Mouse (Mus musculus) layer of hippocampus, postnatal 36 days (tissue): ENCODE measurements around the gene Kcnd3. TPM values are rescaled to one million over a fixed set of nuclear protein-coding genes. Genes with fewer than 3 reads are reported as not detected.

Experiments used
- DNase-seq, 2 experiments: peaks; one replicate each; pipeline ENCODE4 v3.0.0; 2022
- total RNA-seq, 2 experiments: library from RNA; stranded (reverse); gene quantifications; 2 replicates each; pipeline ENCODE4 v1.2.3; 2021

Kcnd3 gene
- total RNA-seq, 2 experiments from 2014 or later: 55.8 to 56.4 TPM

DNA sequence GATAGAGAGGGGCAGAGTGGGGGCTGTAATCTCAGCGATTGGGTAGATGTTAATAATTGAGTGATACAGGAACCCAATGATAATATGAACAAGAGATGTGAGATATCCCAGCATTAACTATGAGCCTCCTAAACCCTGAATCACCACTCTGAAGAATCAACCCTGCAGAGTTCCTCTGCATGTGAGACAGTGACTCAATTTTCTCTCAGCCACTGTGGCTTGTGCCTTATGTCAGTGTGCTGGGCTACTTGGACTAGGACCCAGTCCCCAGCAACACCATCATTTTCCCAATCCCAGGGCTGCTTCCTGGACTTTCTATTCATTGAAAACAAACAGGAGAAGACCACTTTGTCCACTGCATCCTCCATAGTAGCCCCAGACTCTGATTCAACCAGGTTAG lies 139.6 kb downstream of the Kcnd3 start:
- DNase-seq: no peak

- DNase-seq: peak; percentile 51
Measured at GRCm38 (mm10) chr3:105592246-105592645, 140.1 kb downstream of the Kcnd3 start.

DNA sequence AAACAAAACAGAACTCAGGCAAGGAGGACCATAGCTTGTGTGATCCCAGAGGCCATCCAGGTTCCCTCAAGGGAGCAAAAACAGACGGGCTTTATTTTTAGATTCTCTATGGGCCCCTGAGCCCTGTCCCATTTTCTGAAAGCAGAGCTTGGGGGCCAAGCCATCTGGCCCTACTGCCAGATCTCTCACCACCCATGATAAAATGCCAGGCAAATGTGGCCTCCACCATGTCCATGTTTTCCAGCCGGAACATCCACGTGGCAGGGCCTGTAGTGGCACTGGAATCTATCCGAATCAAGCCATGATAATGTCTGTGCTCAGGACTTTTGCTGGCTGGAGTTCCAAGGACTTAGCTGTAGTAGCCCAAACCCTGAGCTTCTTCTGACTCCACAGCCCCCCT lies 148.4 kb downstream of the Kcnd3 start:
- no peak for DNase-seq

- DNase-seq: no peak
Measured at GRCm38 (mm10) chr3:105602966-105603365, 150.8 kb downstream of the Kcnd3 start.

- DNase-seq: no peak
Measured at GRCm38 (mm10) chr3:105605726-105606125, 153.6 kb downstream of the Kcnd3 start.

DNA sequence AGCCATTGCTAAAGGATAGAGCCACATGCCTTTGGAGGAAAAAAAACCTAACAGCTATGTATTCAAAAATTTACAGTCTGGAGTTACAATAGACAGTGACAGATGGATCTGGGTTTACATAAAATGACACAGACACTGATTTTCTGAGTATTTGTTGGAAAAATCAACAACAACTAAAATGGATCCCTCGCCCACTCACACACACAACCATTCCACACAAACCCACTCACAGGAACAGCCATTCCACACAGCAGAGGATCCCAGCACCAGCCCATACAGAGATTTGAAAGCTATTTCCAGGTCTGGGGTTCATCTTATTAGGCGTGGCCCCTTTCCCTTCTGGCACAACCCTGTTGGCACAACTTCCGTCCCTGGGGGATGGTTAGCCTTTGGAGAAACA lies 156.7 kb downstream of the Kcnd3 start:
- no peak for DNase-seq

GRCm38 (mm10) chr3:105611531-105612422 lies 159.6 kb downstream of the Kcnd3 start:
- no peak for DNase-seq

DNA sequence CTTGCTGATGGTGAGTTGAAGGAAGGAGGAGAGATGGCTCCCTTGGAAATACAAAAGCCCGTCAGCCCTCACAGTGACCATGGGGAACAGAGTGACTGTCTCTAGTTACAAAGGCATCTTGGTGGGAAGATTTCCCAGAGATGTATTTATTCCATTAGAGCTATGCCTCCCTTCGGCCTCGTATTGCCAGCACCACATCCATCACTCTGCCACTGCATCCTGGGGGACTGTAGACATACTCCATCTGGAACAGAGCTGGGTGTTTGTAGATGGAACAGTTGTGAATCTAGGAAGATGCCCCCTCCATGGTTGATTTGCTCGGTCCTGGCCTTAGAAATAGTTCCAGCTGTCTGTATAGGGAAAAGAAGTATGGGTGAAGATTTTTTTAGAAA lies 160.3 kb downstream of the Kcnd3 start:
- DNase-seq: no peak

DNA sequence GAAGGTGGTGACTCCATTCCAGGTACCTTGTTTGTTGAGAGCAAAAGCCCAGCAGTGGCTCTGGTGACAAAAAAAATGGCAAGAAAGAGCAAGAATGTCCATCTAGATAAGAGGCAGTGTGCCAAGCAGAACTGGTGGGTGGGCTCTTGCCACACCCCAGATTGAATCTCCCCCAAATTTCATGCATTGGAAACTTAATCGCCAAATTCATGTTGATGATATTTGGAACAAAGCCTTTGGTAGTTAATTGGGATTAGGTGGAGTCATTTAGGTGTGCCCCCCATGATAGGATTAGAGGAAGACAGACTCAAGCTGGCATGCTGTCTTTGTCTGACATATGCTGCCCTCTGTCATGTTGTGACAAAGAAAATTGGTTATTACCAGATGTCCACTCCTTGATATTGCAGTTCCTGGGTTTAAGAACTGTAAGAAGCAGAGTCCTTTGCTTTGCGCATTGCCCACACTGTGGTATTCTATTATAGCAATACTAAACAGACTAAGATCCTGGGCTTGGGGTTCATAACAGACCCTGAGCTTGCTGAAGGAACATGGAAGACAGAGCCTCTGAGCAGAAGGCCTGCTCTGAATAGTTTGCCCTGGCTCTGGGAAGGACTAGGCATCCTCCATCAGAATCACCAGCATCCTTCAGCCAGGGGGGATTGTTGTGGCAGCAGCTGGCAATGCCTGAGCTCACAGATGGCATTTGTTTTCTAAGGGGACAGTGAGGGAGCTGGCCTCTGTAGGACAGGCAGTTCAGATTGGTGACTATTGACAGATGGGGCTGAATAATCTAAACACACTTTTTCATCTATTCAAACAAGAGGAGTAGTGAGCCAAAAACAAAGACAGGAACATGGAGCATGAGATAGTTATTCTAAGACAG lies 165.0 kb downstream of the Kcnd3 start:
- no peak for DNase-seq

DNA sequence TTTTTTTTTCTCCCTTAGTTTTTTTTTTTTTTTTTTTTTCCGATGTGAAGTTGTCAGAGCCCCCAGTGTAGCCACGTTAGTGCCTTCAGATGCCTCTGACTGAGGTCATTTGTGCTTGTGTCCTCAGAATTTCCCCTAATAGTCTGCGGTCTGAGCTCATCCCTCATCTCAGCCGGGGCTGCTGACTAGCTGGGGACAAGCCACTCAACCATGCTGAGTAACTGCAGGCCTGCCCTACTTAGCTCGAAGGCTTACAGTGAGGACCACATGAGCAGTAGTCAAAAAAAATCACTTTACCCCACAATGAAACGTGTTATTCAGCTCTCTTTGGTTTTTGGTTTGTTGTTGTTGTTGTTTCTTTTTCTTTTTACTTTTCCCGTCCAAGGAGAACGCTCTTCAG lies 169.0 kb downstream of the Kcnd3 start:
- no peak for DNase-seq

DNA sequence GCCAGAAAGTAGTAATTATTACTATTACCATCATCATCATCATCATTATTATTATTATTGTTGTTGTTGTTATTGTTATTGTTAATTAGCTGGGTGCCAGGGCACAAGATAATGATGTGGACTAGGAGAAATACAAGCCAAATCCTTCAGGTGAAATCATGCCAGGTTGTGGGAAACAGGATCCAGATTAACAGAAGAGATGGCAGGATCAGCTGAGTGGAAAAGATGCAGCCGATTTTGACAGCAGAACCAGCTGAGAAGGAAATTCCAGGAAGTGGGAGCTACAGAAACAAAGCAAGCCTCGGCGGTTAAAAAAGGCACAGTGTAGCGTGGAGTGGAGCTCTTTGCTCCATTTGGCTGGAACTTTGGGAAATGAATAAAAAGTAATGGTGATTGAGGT lies 171.0 kb downstream of the Kcnd3 start:
- no peak for DNase-seq

DNA sequence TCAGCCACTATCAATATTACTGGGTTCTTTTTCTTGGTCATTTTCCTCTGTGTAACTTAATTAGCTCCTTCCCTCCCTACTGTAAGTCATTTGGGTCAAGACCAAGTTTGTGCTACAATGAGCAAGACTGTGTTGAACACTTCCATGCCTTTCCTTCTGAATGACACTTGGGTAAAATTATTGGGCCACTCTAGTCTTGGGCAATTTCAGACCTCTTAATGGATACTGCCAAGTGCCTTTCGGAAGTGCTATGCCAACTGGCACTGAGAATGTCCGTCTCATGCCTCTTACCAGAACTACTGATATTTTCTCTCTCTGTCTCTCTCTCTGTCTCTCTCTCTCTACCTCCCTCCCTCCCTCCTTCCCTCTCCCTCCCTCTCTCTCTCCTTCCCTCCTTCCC lies 173.8 kb downstream of the Kcnd3 start:
- no peak for DNase-seq

GRCm38 (mm10) chr3:105627258-105627657 lies 175.1 kb downstream of the Kcnd3 start:
- no peak for DNase-seq

DNA sequence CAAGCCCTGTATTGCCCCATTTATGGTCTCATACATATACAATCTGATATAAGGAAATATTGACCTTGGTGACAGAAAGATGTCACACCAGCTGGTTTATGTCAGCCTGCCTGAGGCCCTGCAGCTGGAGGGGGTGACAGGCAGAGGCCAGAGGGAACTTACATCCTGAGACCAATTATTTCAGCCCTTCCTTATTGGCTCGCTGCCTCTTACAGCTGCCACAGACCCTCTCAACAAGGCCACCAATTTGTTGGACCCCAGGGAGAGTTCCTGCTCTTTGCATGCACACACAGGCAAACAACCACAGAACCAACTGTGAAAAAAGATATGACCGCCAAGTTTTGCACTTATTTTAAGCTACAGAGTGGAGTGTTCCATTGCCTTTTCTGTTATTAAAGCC lies 180.2 kb downstream of the Kcnd3 start:
- no peak for DNase-seq

DNA sequence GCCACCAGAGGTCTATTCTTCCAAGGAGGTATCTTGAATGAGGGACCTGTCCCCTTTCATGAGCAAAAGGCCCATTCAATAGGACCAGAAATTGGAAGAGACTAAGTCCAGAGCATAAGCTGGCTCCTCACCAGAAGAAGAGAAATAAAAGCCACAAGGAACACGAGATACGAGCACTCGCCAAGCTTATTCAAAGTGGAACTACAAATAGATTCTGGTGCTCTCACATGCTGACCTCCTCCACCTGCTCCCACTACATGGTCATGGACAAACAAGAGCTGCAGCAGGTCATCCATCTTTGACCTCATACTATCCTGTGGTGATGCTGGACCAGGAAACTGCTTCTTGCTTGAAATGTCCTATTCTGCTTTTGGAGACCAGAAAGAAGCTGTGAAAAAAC lies 180.9 kb downstream of the Kcnd3 start:
- no peak for DNase-seq

DNA sequence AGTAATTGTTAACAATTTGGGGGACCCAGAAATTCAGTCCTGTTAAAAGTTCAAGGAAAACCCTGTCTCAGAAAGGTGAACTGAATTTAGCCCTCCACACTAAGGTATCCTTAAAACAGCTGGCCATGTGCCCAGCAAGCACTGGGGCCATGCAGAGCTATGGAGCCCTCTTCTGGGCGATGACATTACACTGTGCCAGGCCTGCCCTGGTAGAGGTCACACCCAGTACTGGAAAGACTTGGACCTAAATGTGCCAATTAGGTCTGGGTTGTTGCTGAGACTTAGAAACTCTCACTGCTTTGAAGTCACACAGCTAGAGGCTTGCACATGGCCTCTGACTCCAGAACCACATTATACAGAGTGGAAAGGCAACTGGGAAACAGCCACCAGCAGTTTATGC lies 190.1 kb downstream of the Kcnd3 start:
- no peak for DNase-seq

GRCm38 (mm10) chr3:105643566-105643965 lies 191.4 kb downstream of the Kcnd3 start:
- DNase-seq: peak in 1 of 2 experiments; percentile 25

DNA sequence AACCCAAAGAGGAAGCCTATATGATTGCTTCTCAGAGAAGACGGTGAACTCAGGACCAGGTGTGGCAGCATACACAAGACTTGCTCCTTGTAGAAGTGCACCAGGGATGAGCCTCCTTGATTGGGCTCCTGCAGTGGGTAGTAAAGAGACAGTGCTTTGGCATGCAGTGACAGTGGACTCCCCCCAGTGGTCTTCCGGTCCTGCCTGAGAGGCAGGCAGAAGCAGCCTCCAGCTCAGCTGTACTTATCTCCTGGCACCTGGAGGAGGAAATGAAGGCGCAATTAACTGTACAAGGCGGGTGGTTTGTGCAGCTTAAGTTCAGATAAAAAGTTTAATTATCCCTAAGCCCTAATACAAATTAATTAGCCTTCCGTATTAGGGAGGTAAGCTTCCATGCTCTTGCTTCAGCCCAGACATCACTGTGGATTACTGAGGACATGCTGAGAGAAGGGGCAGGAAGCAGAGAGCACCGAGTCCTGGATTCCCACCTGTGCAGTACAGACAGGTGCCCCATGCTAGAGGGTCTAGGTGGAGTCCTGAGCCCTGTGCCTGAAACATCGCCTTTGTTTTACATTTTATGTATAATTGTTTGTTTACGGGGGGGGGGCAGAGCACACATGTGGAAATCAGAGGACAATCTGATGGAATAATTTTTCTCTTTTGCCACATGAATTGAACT lies 196.9 kb downstream of the Kcnd3 start:
- no peak for DNase-seq

GRCm38 (mm10) chr3:105653544-105654380 lies 201.6 kb downstream of the Kcnd3 start:
- DNase-seq: no peak

GRCm38 (mm10) chr3:105655031-105655585 lies 203.0 kb downstream of the Kcnd3 start:
- DNase-seq: no peak

DNA sequence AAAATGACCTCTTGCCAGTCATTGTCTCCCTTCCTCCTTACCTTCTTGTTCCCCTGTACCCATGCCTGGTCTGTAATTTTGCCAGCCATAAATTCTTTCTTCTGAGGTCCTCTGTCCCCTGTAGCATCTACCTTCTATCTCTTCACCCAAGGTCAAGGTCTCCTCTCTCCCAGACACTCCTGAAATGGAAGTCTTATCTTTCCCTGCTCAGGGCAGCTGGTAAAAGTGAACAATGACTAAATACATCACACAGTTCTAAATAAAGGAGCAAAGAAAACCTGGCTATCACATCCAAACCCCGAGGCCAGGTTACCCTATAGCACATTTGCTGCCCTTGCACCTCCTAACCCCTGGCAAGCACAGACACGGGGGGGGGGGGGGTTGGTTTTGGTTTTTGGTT lies 208.4 kb downstream of the Kcnd3 start:
- no peak for DNase-seq

DNA sequence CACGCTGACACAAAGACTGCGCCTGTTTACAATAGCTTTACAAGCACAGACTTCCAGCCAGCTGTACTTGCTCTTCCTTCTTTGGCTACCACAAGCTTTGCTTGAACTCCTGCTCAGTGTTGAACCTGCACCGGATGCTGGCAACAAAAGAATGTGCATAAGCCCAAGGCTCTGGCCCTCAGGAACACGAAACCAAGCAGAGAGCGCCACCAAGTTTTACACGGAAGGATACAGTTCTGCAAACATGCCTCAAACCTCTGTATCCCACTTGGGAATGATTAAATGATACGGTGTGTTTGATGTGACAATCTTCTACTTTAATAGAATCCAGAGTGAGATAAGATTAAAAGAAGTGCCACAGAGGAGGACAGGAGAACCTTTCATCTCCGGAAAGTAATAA lies 210.9 kb downstream of the Kcnd3 start:
- DNase-seq: no peak
